Comparison of ENCODE assay signal across 13 mouse cellular contexts in genomic region chr7:37020078-37020477, GRCm38 (mm10).
A peak's percentile ranks its signal among the peaks of the same experiment; 100 is the strongest.
DNase-seq lines count a peak whose midpoint lies in the region; ATAC-seq and TF ChIP-seq lines count a peak whose summit lies in the region.
"Had no signal": no experiment of that assay in that cellular context is flagged by ENCODE, and none has a peak within 500 bp of the region (broad histone marks: within the 10 kb centered on the region; RNA-seq: fewer than 3 reads in every experiment).

No protein-coding gene starts in this region.

- no peak overlapping the region for H3K4me3 ChIP-seq in heart, embryonic 11.5 days (ENCODE audit: low read depth, low read length)
- no peak overlapping the region for H3K4me3 ChIP-seq in lung, postnatal 0 days (ENCODE audit: low read depth, low read length)
- no peak overlapping the region for H3K4me3 ChIP-seq in embryonic facial prominence, embryonic 14.5 days (ENCODE audit: low read depth, low read length)
- H3K4me3 ChIP-seq: erythroblast, embryonic 14.5 days had no signal

- no peak for TF ChIP-seq EP300 in lung, postnatal 0 days (IDR thresholded peaks at IDR 0.05)

- H3K27me3 ChIP-seq in heart, embryonic 11.5 days (ENCODE audit: control insufficient read depth, insufficient read depth, low read length) = no peaks in the 10 kb centered on the region
- no peaks in the 10 kb centered on the region for H3K27me3 ChIP-seq in lung, postnatal 0 days (replicated peaks; ENCODE audit: insufficient read depth, low read length)
- H3K27me3 ChIP-seq in embryonic facial prominence, embryonic 14.5 days (replicated peaks; ENCODE audit: control insufficient read depth, insufficient read depth, low read length) = no peaks in the 10 kb centered on the region; the same call in 1 of the 2 replicates

- no peaks in the 10 kb centered on the region for H3K9me3 ChIP-seq in heart, embryonic 11.5 days (replicated peaks; ENCODE audit: control insufficient read depth, low read length)
- no peaks in the 10 kb centered on the region for H3K9me3 ChIP-seq in lung, postnatal 0 days (ENCODE audit: low read length)
- H3K9me3 ChIP-seq in embryonic facial prominence, embryonic 14.5 days (ENCODE audit: control insufficient read depth, low read length) = no peaks in the 10 kb centered on the region

- peak; percentile 46; the same call in 1 of the 2 replicates for ATAC-seq in heart, embryonic 11.5 days (replicated peaks; ENCODE audit: insufficient number of reproducible peaks, low FRiP score, low TSS enrichment)
- ATAC-seq in lung, postnatal 0 days = no peak
- ATAC-seq in embryonic facial prominence, embryonic 14.5 days (ENCODE audit: low read depth) = no peak
- no peak for ATAC-seq in erythroblast, adult 5-6 weeks (replicated peaks; ENCODE audit: low FRiP score, poor library complexity, severe bottlenecking)
- ATAC-seq: forebrain, postnatal 0 days had no signal

- peak; percentile 19; the same call in 1 of the 2 replicates for TF ChIP-seq CTCF in lung, postnatal 0 days (IDR thresholded peaks at IDR 0.05)

- DNase-seq in heart, postnatal 10 days = no peak
- peak; percentile 41 for DNase-seq in lung, postnatal 0 days (ENCODE audit: low spot score)
- no peak for DNase-seq in lung, postnatal 4 days
- DNase-seq in embryonic facial prominence, embryonic 14.5 days (ENCODE audit: low spot score) = peak; percentile 68
- peak; percentile 22 for DNase-seq in yolk sac, embryonic 10.5 days (ENCODE audit: low spot score)
- DNase-seq in cerebellum, postnatal 14 days = no peak
- DNase-seq: adrenal gland, postnatal 14 days; cerebellum, postnatal 36 days; forebrain, postnatal 0 days; lung, adult 2 months had no signal

- intact Hi-C loops in heart, postnatal 10 days (cut with DNase I) = no loop called here

- no peaks in the 10 kb centered on the region for H3K4me1 ChIP-seq in heart, embryonic 11.5 days (ENCODE audit: control insufficient read depth, insufficient read depth, low read length)
- H3K4me1 ChIP-seq in lung, postnatal 0 days (ENCODE audit: insufficient read depth, low read depth, low read length) = no peaks in the 10 kb centered on the region
- no peaks in the 10 kb centered on the region for H3K4me1 ChIP-seq in embryonic facial prominence, embryonic 14.5 days (ENCODE audit: control insufficient read depth, insufficient read depth, low read length)

- H3K36me3 ChIP-seq in heart, embryonic 11.5 days (ENCODE audit: control insufficient read depth, insufficient read depth, low read length) = no peaks in the 10 kb centered on the region
- no peaks in the 10 kb centered on the region for H3K36me3 ChIP-seq in lung, postnatal 0 days (ENCODE audit: insufficient read depth, low read length)
- H3K36me3 ChIP-seq in embryonic facial prominence, embryonic 14.5 days (ENCODE audit: control insufficient read depth, insufficient read depth, low read length) = no peaks in the 10 kb centered on the region

- no peak overlapping the region for H3K4me2 ChIP-seq in heart, embryonic 11.5 days
- no peak overlapping the region for H3K4me2 ChIP-seq in lung, postnatal 0 days (replicated peaks; ENCODE audit: low read depth, low read length)
- H3K4me2 ChIP-seq in embryonic facial prominence, embryonic 14.5 days (ENCODE audit: low read depth, low read length) = no peak overlapping the region

- H3K9ac ChIP-seq in heart, embryonic 11.5 days (ENCODE audit: low read depth, low read length) = no peak overlapping the region
- H3K9ac ChIP-seq in lung, postnatal 0 days (replicated peaks; ENCODE audit: low read depth) = no peak overlapping the region
- no peak overlapping the region for H3K9ac ChIP-seq in embryonic facial prominence, embryonic 14.5 days (ENCODE audit: low read depth, low read length)
- H3K9ac ChIP-seq: forebrain, postnatal 0 days had no signal

- H3K27ac ChIP-seq in heart, embryonic 11.5 days (ENCODE audit: low read depth, low read length) = no peak overlapping the region
- H3K27ac ChIP-seq in lung, postnatal 0 days (ENCODE audit: low read length) = no peak overlapping the region
- H3K27ac ChIP-seq in embryonic facial prominence, embryonic 14.5 days (replicated peaks; ENCODE audit: low read depth, low read length) = no peak overlapping the region

- 50% methylated on average over 3 of the region's 3 CpGs for WGBS in heart, embryonic 11.5 days (ENCODE audit: insufficient replicate concordance)
- WGBS in lung, postnatal 0 days = 18% methylated on average over 3 of the region's 3 CpGs
- 39% methylated on average over 3 of the region's 3 CpGs for WGBS in embryonic facial prominence, embryonic 14.5 days

Comparison
In these comparisons a context has a peak if more than half of its experiments do, and no peak if none do; other contexts are left out.
1. DNase-seq: peak in lung, postnatal 0 days (single experiment), embryonic facial prominence, embryonic 14.5 days (single experiment) and yolk sac, embryonic 10.5 days (single experiment); none in heart, postnatal 10 days (0 of 2), lung, postnatal 4 days (0 of 2) and cerebellum, postnatal 14 days (0 of 2).